Mouse (Mus musculus): ENCODE results near the gene Ap1b1.
A peak's percentile ranks its signal among the peaks of the same experiment; 100 is the strongest.

DNA sequence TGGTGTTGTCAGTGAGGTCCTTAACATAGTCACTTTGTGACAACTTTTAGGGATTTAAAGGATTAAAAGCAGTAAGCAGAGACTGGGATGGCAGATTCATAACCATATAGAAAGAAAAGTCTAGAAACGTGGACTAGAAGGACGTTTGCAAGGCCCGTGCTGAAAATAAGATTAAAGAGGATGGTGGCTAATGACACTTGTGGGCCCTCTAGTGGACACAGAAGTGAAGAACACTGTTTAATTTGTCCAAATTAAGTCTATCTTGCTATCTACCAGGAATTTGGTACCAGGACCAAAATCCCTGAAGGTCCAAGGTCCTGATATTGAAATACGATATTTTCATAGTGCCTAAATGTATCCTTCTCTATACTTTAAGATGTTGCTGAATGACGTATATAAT, 2.4 kb upstream of the Ap1b1 start:
- TF ChIP-seq CTCF (conservative IDR thresholded peaks at IDR 0.05; ENCODE audit: low read length) (peak; percentile 66), POU5F1 (IDR thresholded peaks at IDR 0.05; ENCODE audit: borderline replicate concordance, low read length) (no peak)
